Mouse (Mus musculus): ENCODE measurements around the gene Zfp536. TPM values are rescaled to one million over a fixed set of nuclear protein-coding genes. Genes with fewer than 3 reads are reported as not detected.

Zfp536 gene
- polyA plus RNA-seq, 1 experiment from 2014 or later, result 2.8 TPM

GRCm38 (mm10) chr7:37689561-37690305 lies 83.7 kb downstream of the Zfp536 start:
- no peak for ATAC-seq (replicated peaks; ENCODE audit: insufficient number of reproducible peaks, low FRiP score, low TSS enrichment)
- 62% methylated on average over 23 of the region's 23 CpGs for WGBS (ENCODE audit: insufficient replicate concordance)

GRCm38 (mm10) chr7:37689107-37689511 lies 84.3 kb downstream of the Zfp536 start:
- Histone ChIP-seq H3K4me2 (peak overlapping the region; percentile 14; the same call in 1 of the 2 replicates), H3K9ac (ENCODE audit: low read depth, low read length) (no peak overlapping the region), H3K4me3 (ENCODE audit: low read depth, low read length) (no peak overlapping the region), H3K27ac (ENCODE audit: low read depth, low read length) (no peak overlapping the region), H3K4me1 (ENCODE audit: control insufficient read depth, insufficient read depth, low read length) (no peaks in the 10 kb centered on the region), H3K27me3 (ENCODE audit: control insufficient read depth, insufficient read depth, low read length) (no peaks in the 10 kb centered on the region), H3K9me3 (replicated peaks; ENCODE audit: control insufficient read depth, low read length) (no peaks in the 10 kb centered on the region), H3K36me3 (ENCODE audit: control insufficient read depth, insufficient read depth, low read length) (no peaks in the 10 kb centered on the region)
- ATAC-seq (replicated peaks; ENCODE audit: insufficient number of reproducible peaks, low FRiP score, low TSS enrichment), result no peak
- 47% methylated on average over 11 of the region's 11 CpGs for WGBS (ENCODE audit: insufficient replicate concordance)

More at GRCm38 (mm10) chr7:37689561-37690305, 83.7 kb downstream of the Zfp536 start:
- H3K27me3 ChIP-seq (ENCODE audit: control insufficient read depth, insufficient read depth, low read length), result no peaks in the 10 kb centered on the region
- H3K4me2 ChIP-seq, result no peak overlapping the region
- H3K4me1 ChIP-seq (ENCODE audit: control insufficient read depth, insufficient read depth, low read length), result no peaks in the 10 kb centered on the region
- H3K9ac ChIP-seq (ENCODE audit: low read depth, low read length), result no peak overlapping the region
- H3K9me3 ChIP-seq (replicated peaks; ENCODE audit: control insufficient read depth, low read length), result no peaks in the 10 kb centered on the region
- H3K36me3 ChIP-seq (ENCODE audit: control insufficient read depth, insufficient read depth, low read length), result no peaks in the 10 kb centered on the region
- H3K4me3 ChIP-seq (ENCODE audit: low read depth, low read length), result no peak overlapping the region
- H3K27ac ChIP-seq (ENCODE audit: low read depth, low read length), result no peak overlapping the region

GRCm38 (mm10) chr7:37686366-37686765 lies 87.1 kb downstream of the Zfp536 start:
- H3K9me3 ChIP-seq (replicated peaks; ENCODE audit: control insufficient read depth, low read length), result no peaks in the 10 kb centered on the region
- no peak overlapping the region for H3K4me2 ChIP-seq
- no peak overlapping the region for H3K4me3 ChIP-seq (ENCODE audit: low read depth, low read length)
- no peak overlapping the region for H3K9ac ChIP-seq (ENCODE audit: low read depth, low read length)
- ATAC-seq (replicated peaks; ENCODE audit: insufficient number of reproducible peaks, low FRiP score, low TSS enrichment), result no peak
- 82% methylated on average over 2 of the region's 2 CpGs for WGBS (ENCODE audit: insufficient replicate concordance)
- H3K27ac ChIP-seq (ENCODE audit: low read depth, low read length), result no peak overlapping the region
- H3K27me3 ChIP-seq (ENCODE audit: control insufficient read depth, insufficient read depth, low read length), result no peaks in the 10 kb centered on the region
- H3K4me1 ChIP-seq (ENCODE audit: control insufficient read depth, insufficient read depth, low read length), result no peaks in the 10 kb centered on the region
- H3K36me3 ChIP-seq (ENCODE audit: control insufficient read depth, insufficient read depth, low read length), result no peaks in the 10 kb centered on the region

GRCm38 (mm10) chr7:37685247-37685646 lies 88.2 kb downstream of the Zfp536 start:
- Histone ChIP-seq H3K27me3 (ENCODE audit: control insufficient read depth, insufficient read depth, low read length) (no peaks in the 10 kb centered on the region), H3K4me1 (ENCODE audit: control insufficient read depth, insufficient read depth, low read length) (no peaks in the 10 kb centered on the region), H3K27ac (ENCODE audit: low read depth, low read length) (no peak overlapping the region), H3K36me3 (ENCODE audit: control insufficient read depth, insufficient read depth, low read length) (no peaks in the 10 kb centered on the region), H3K9ac (ENCODE audit: low read depth, low read length) (no peak overlapping the region), H3K9me3 (replicated peaks; ENCODE audit: control insufficient read depth, low read length) (no peaks in the 10 kb centered on the region), H3K4me3 (ENCODE audit: low read depth, low read length) (no peak overlapping the region), H3K4me2 (no peak overlapping the region)
- ATAC-seq (replicated peaks; ENCODE audit: insufficient number of reproducible peaks, low FRiP score, low TSS enrichment), result no peak
- WGBS (ENCODE audit: insufficient replicate concordance), result 89% methylated on average over 3 of the region's 3 CpGs

GRCm38 (mm10) chr7:37681335-37681734 lies 92.1 kb downstream of the Zfp536 start:
- Histone ChIP-seq H3K9ac (ENCODE audit: low read depth, low read length) (no peak overlapping the region), H3K4me1 (ENCODE audit: control insufficient read depth, insufficient read depth, low read length) (no peaks in the 10 kb centered on the region), H3K9me3 (replicated peaks; ENCODE audit: control insufficient read depth, low read length) (no peaks in the 10 kb centered on the region), H3K36me3 (ENCODE audit: control insufficient read depth, insufficient read depth, low read length) (no peaks in the 10 kb centered on the region), H3K27ac (ENCODE audit: low read depth, low read length) (no peak overlapping the region), H3K4me3 (ENCODE audit: low read depth, low read length) (no peak overlapping the region), H3K27me3 (ENCODE audit: control insufficient read depth, insufficient read depth, low read length) (no peaks in the 10 kb centered on the region), H3K4me2 (no peak overlapping the region)
- no peak for ATAC-seq (replicated peaks; ENCODE audit: insufficient number of reproducible peaks, low FRiP score, low TSS enrichment)
- WGBS (ENCODE audit: insufficient replicate concordance), result 59% methylated on average over 3 of the region's 3 CpGs

GRCm38 (mm10) chr7:37663676-37664365 lies 109.6 kb downstream of the Zfp536 start:
- Histone ChIP-seq H3K36me3 (ENCODE audit: control insufficient read depth, insufficient read depth, low read length) (no peaks in the 10 kb centered on the region), H3K9me3 (replicated peaks; ENCODE audit: control insufficient read depth, low read length) (no peaks in the 10 kb centered on the region), H3K27me3 (ENCODE audit: control insufficient read depth, insufficient read depth, low read length) (no peaks in the 10 kb centered on the region), H3K9ac (ENCODE audit: low read depth, low read length) (no peak overlapping the region), H3K4me2 (no peak overlapping the region), H3K4me1 (ENCODE audit: control insufficient read depth, insufficient read depth, low read length) (no peaks in the 10 kb centered on the region; the same call in 1 of the 2 replicates), H3K27ac (ENCODE audit: low read depth, low read length) (no peak overlapping the region), H3K4me3 (ENCODE audit: low read depth, low read length) (no peak overlapping the region)
- no peak; the same call in 1 of the 2 replicates for ATAC-seq (replicated peaks; ENCODE audit: insufficient number of reproducible peaks, low FRiP score, low TSS enrichment)
- 85% methylated on average over 7 of the region's 7 CpGs for WGBS (ENCODE audit: insufficient replicate concordance)

- Histone ChIP-seq H3K4me1 (ENCODE audit: control insufficient read depth, insufficient read depth, low read length) (no peaks in the 10 kb centered on the region), H3K9ac (ENCODE audit: low read depth, low read length) (no peak overlapping the region), H3K4me2 (no peak overlapping the region), H3K27ac (ENCODE audit: low read depth, low read length) (no peak overlapping the region), H3K9me3 (replicated peaks; ENCODE audit: control insufficient read depth, low read length) (no peaks in the 10 kb centered on the region), H3K4me3 (ENCODE audit: low read depth, low read length) (no peak overlapping the region), H3K36me3 (ENCODE audit: control insufficient read depth, insufficient read depth, low read length) (no peaks in the 10 kb centered on the region), H3K27me3 (ENCODE audit: control insufficient read depth, insufficient read depth, low read length) (no peaks in the 10 kb centered on the region)
- no peak for ATAC-seq (replicated peaks; ENCODE audit: insufficient number of reproducible peaks, low FRiP score, low TSS enrichment)
- 75% methylated on average over 11 of the region's 11 CpGs for WGBS (ENCODE audit: insufficient replicate concordance)
Measured at GRCm38 (mm10) chr7:37648671-37649070, 124.8 kb downstream of the Zfp536 start.

GRCm38 (mm10) chr7:37647917-37648615 lies 125.4 kb downstream of the Zfp536 start:
- Histone ChIP-seq H3K4me1 (ENCODE audit: control insufficient read depth, insufficient read depth, low read length) (no peaks in the 10 kb centered on the region), H3K27me3 (ENCODE audit: control insufficient read depth, insufficient read depth, low read length) (no peaks in the 10 kb centered on the region), H3K9ac (ENCODE audit: low read depth, low read length) (no peak overlapping the region), H3K4me2 (no peak overlapping the region), H3K4me3 (ENCODE audit: low read depth, low read length) (no peak overlapping the region), H3K27ac (ENCODE audit: low read depth, low read length) (no peak overlapping the region), H3K9me3 (replicated peaks; ENCODE audit: control insufficient read depth, low read length) (no peaks in the 10 kb centered on the region; the same call in 1 of the 2 replicates), H3K36me3 (ENCODE audit: control insufficient read depth, insufficient read depth, low read length) (no peaks in the 10 kb centered on the region)
- ATAC-seq (replicated peaks; ENCODE audit: insufficient number of reproducible peaks, low FRiP score, low TSS enrichment), result no peak
- 76% methylated on average over 21 of the region's 21 CpGs for WGBS (ENCODE audit: insufficient replicate concordance)
